Mouse (Mus musculus): ENCODE data around the gene Phyhd1.

The Phyhd1 gene

GRCm38 (mm10) chr2:30265767-30266253 is at the start of gene Phyhd1:
Gene Phyhd1 (plus strand): TSS chr2:30266203.
- no peak for DNase-seq

- DNase-seq: no peak
These were observed 49.7 kb upstream of the Phyhd1 start for GRCm38 (mm10) chr2:30216293-30216692.

- peak; percentile 27 to 35 for DNase-seq
These were observed 30.4 kb upstream of the Phyhd1 start for GRCm38 (mm10) chr2:30235593-30235992.

- DNase-seq: no peak
These were observed 29.4 kb upstream of the Phyhd1 start for GRCm38 (mm10) chr2:30236426-30237198.

GRCm38 (mm10) chr2:30237199-30237880 is 28.7 kb upstream of the Phyhd1 start, which contains the start of gene Lrrc8a:
Gene Lrrc8a (plus strand): TSS chr2:30237715.
- DNase-seq: peak; percentile 100

- DNase-seq: peak; percentile 62 to 66
These were observed 28.1 kb upstream of the Phyhd1 start for GRCm38 (mm10) chr2:30237881-30238280.

GRCm38 (mm10) chr2:30238906-30239465 is 27.0 kb upstream of the Phyhd1 start:
- no peak for DNase-seq

GRCm38 (mm10) chr2:30239777-30240176 is 26.2 kb upstream of the Phyhd1 start:
- no peak for DNase-seq

- DNase-seq: no peak
These were observed 25.7 kb upstream of the Phyhd1 start, which contains the start of gene Gm28035 for GRCm38 (mm10) chr2:30240267-30240666. Gene Gm28035 (plus strand): TSS chr2:30240567.

GRCm38 (mm10) chr2:30242509-30242908 is 23.5 kb upstream of the Phyhd1 start:
- DNase-seq: no peak

GRCm38 (mm10) chr2:30243391-30243790 is 22.6 kb upstream of the Phyhd1 start:
- no peak for DNase-seq

GRCm38 (mm10) chr2:30244595-30245178 is 21.3 kb upstream of the Phyhd1 start:
- no peak for DNase-seq

- no peak for DNase-seq
These were observed 19.0 kb upstream of the Phyhd1 start for GRCm38 (mm10) chr2:30247036-30247435.

GRCm38 (mm10) chr2:30247681-30248080 is 18.3 kb upstream of the Phyhd1 start:
- DNase-seq: no peak

- DNase-seq: no peak
These were observed 16.8 kb upstream of the Phyhd1 start for GRCm38 (mm10) chr2:30249182-30249581.

GRCm38 (mm10) chr2:30250166-30251128 is 15.6 kb upstream of the Phyhd1 start:
- no peak for DNase-seq

GRCm38 (mm10) chr2:30251417-30252104 is 14.4 kb upstream of the Phyhd1 start:
- peak; percentile 63 to 74 for DNase-seq

GRCm38 (mm10) chr2:30252521-30252920 is 13.5 kb upstream of the Phyhd1 start:
- no peak for DNase-seq

GRCm38 (mm10) chr2:30253809-30254208 is 12.2 kb upstream of the Phyhd1 start:
- DNase-seq: no peak

- no peak for DNase-seq
These were observed 10.2 kb upstream of the Phyhd1 start for GRCm38 (mm10) chr2:30255631-30256395.

Data from B cell, adult 2 months (primary cell).